Mouse (Mus musculus): Measurements from ENCODE around the gene Piezo1.

GRCm38 (mm10) chr8:122511552-122511951 lies 39.6 kb downstream of the Piezo1 start:
- TF ChIP-seq POLR2A (IDR thresholded peaks at IDR 0.05; ENCODE audit: borderline replicate concordance, extremely low read depth, low read depth, low read length) (no peak), CTCF (IDR thresholded peaks at IDR 0.05; ENCODE audit: insufficient read depth, low read length) (no peak)

All from lung, adult 2 months (tissue).